Mouse (Mus musculus): ENCODE results near the gene Midn.

Midn gene

GRCm38 (mm10) chr10:80147719-80148601 lies at the start of gene Midn:
TSS of gene Midn (plus strand) at chr10:80148272.
- in situ Hi-C loops (cut with MseI, MboI), result no loop called here

GRCm38 (mm10) chr10:80098630-80099029 lies 49.4 kb upstream of the Midn start:
- in situ Hi-C loops (cut with MseI, MboI), result no loop called here

- in situ Hi-C loops (cut with MseI, MboI), result no loop called here
Measured at GRCm38 (mm10) chr10:80100982-80101381, 47.1 kb upstream of the Midn start.

- in situ Hi-C loops (cut with MseI, MboI), result no loop called here
Measured at GRCm38 (mm10) chr10:80102216-80102915, 45.7 kb upstream of the Midn start.

- in situ Hi-C loops (cut with MseI, MboI), result no loop called here
Measured at GRCm38 (mm10) chr10:80103032-80103431, 45.0 kb upstream of the Midn start.

- in situ Hi-C loops (cut with MseI, MboI), result no loop called here
Measured at GRCm38 (mm10) chr10:80104181-80104580, 43.9 kb upstream of the Midn start.

GRCm38 (mm10) chr10:80105460-80105859 lies 42.6 kb upstream of the Midn start, which contains the start of gene Sbno2:
TSS of gene Sbno2 (minus strand) at chr10:80105571.
- in situ Hi-C loops (cut with MseI, MboI), result no loop called here

GRCm38 (mm10) chr10:80105926-80106325 lies 42.1 kb upstream of the Midn start:
- in situ Hi-C loops (cut with MseI, MboI), result no loop called here

GRCm38 (mm10) chr10:80107678-80108077 lies 40.4 kb upstream of the Midn start:
- in situ Hi-C loops (cut with MseI, MboI), result no loop called here

- in situ Hi-C loops (cut with MseI, MboI), result no loop called here
Measured at GRCm38 (mm10) chr10:80114341-80115284, 33.5 kb upstream of the Midn start.

- in situ Hi-C loops (cut with MseI, MboI), result no loop called here
Measured at GRCm38 (mm10) chr10:80115290-80115943, 32.7 kb upstream of the Midn start, which contains the start of gene Stk11. TSS of gene Stk11 (plus strand) at chr10:80115803.

- in situ Hi-C loops (cut with MseI, MboI), result no loop called here
Measured at GRCm38 (mm10) chr10:80115944-80116335, 32.1 kb upstream of the Midn start.

GRCm38 (mm10) chr10:80116563-80116926 lies 31.5 kb upstream of the Midn start:
- in situ Hi-C loops (cut with MseI, MboI), result no loop called here

GRCm38 (mm10) chr10:80116927-80117691 lies 31.0 kb upstream of the Midn start:
- in situ Hi-C loops (cut with MseI, MboI), result no loop called here

GRCm38 (mm10) chr10:80117736-80118135 lies 30.3 kb upstream of the Midn start:
- in situ Hi-C loops (cut with MseI, MboI), result no loop called here

- in situ Hi-C loops (cut with MseI, MboI), result no loop called here
Measured at GRCm38 (mm10) chr10:80118552-80118951, 29.5 kb upstream of the Midn start.

GRCm38 (mm10) chr10:80120146-80120545 lies 27.9 kb upstream of the Midn start:
- in situ Hi-C loops (cut with MseI, MboI), result no loop called here

GRCm38 (mm10) chr10:80121639-80122038 lies 26.4 kb upstream of the Midn start:
- in situ Hi-C loops (cut with MseI, MboI), result no loop called here

GRCm38 (mm10) chr10:80123932-80124562 lies 24.0 kb upstream of the Midn start:
- in situ Hi-C loops (cut with MseI, MboI), result no loop called here

- in situ Hi-C loops (cut with MseI, MboI), result no loop called here
Measured at GRCm38 (mm10) chr10:80127920-80128319, 20.2 kb upstream of the Midn start.

All from mouse trophoblast stem cell (cell line).